Mouse (Mus musculus): Measurements from ENCODE around the gene Rufy2.

DNA sequence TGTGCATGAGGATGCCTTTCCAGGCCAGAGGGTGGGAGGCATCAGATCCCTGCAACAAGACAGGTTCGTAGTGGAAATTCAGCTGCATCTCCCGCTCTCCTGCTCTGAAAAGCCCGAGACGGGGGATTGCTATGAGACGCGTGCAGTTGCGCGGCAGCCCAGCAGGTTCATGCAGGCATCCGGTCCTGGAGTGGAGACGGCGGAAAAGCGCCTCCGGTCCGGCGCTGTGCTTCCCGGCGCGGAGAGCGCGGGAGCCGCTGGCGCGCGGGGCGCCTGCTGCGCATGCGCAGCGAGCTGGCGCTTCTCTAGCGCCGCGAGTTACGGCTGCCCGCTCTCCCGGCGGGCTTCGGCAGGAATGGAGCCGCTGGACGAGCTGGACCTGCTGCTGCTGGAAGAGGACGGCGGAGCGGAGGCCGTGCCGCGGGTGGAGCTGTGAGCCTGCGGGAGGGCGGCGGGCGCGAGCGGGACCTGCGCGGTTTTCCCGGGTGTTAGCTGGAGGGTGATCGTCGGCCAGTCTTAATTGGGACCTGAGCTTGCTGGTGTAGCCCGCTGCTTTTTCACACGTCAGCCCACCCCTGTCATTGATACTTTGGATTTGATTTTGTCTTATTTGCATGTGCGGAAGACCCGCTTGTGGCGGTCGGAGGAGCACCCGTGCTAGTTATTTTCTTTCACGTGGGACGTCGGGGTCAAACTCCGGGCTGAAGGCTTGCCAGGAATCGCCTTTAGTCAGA lies 33.1 kb upstream of the Rufy2 start, which contains the start of gene Dna2:
- no peak for TF ChIP-seq CHD2 (IDR thresholded peaks at IDR 0.05; ENCODE audit: low read depth, low read length)
- TF ChIP-seq ZC3H11A (IDR thresholded peaks at IDR 0.05; ENCODE audit: borderline replicate concordance, low read depth, low read length), result no peak
- TF ChIP-seq ZNF384 (IDR thresholded peaks at IDR 0.05; ENCODE audit: low read depth, low read length), result no peak

Data from ES-E14 (cell line).